Mouse (Mus musculus) forebrain, postnatal 0 days (tissue): ENCODE measurements around the gene Polr1a. TPM values are rescaled to one million over a fixed set of nuclear protein-coding genes. Genes with fewer than 3 reads are reported as not detected.
"Not testable (repeated sequence)": the region's sequence is repeated elsewhere in the genome, so short reads cannot be mapped to it uniquely, and the experiment has no call there.

Experiments used
- ATAC-seq: fragments of 200-750 bp; cut with Nextera tagmentation; 2 replicates; pipeline ENCODE4 v1.8.0; 2017; ENCODE audit warnings: mild to moderate bottlenecking, moderate library complexity
- DNase-seq: peaks from one replicate; pipeline ENCODE4 v3.0.0-alpha.2; 2015
- H3K27ac ChIP-seq: fragments of 300-500 bp; sonication (generic); 2 replicates; pipeline ENCODE4 v1.5.1; 2014; ENCODE audit warnings: low read depth, mild to moderate bottlenecking, antibody characterized with exemption, low read length, moderate library complexity, mixed read lengths
- H3K27me3 ChIP-seq: fragments of 300-500 bp; sonication (generic); 2 replicates; pipeline ENCODE4 v1.6.1; 2014; ENCODE audit warnings: mild to moderate bottlenecking, low read length, mixed read lengths; ENCODE audit not compliant: insufficient read depth
- H3K36me3 ChIP-seq: fragments of 300-500 bp; sonication (generic); 2 replicates; pipeline ENCODE4 v1.6.1; 2014; ENCODE audit warnings: mild to moderate bottlenecking, moderate library complexity; ENCODE audit not compliant: insufficient read depth
- H3K4me1 ChIP-seq: fragments of 300-500 bp; sonication (generic); 2 replicates; pipeline ENCODE4 v1.6.1; 2014; ENCODE audit warnings: antibody characterized with exemption; ENCODE audit not compliant: insufficient read depth
- H3K4me2 ChIP-seq: fragments of 300-500 bp; sonication (generic); 2 replicates; pipeline ENCODE4 v1.6.1; 2014; ENCODE audit warnings: low read depth, mild to moderate bottlenecking, moderate library complexity
- H3K4me3 ChIP-seq: fragments of 300-500 bp; sonication (generic); 2 replicates; pipeline ENCODE4 v1.5.1; 2014; ENCODE audit warnings: low read depth, low read length, mixed read lengths
- H3K9ac ChIP-seq: fragments of 300-500 bp; sonication (generic); 2 replicates; pipeline ENCODE4 v1.6.1; 2014; ENCODE audit warnings: mild to moderate bottlenecking
- H3K9me3 ChIP-seq: fragments of 300-500 bp; sonication (generic); 2 replicates; pipeline ENCODE4 v1.6.1; 2016; ENCODE audit warnings: low read length
- CTCF ChIP-seq: sonication (generic); IDR thresholded peaks from 2 replicates; pipeline ENCODE4 v1.5.1; 2016; ENCODE audit warnings: antibody characterized with exemption, control low read depth, low read depth
- WGBS: fragments of 180-500 bp; shearing (Covaris S2); extraction: QIAGEN DNeasy Blood & Tissue Kit; methylation state at CpG from one replicate; pipeline ENCODE4 v1.1.7; 2014; 5-methylcytosine and 5-hydroxymethylcytosine counted together
- polyA plus RNA-seq: library from polyadenylated mRNA; unstranded; fragments of >200 nt; fragmentation: Nextera tagmentation; extraction: Ambion mirVana; gene quantifications from 2 replicates; pipeline ENCODE4 v1.2.1, GENCODE M21; 2015
- total RNA-seq: library from RNA; depleted of rRNA; stranded (reverse); fragments of >200 nt; gene quantifications from 2 replicates; pipeline ENCODE4 v1.2.3, GENCODE M21; 2014

Gene Polr1a
- total and polyA plus RNA-seq, 2 experiments from 2014 or later = 13.5 to 20.9 TPM

- H3K27me3 ChIP-seq = no peaks in the 10 kb centered on the region
- 10% methylated on average over 4 of the region's 4 CpGs for WGBS
- no peak for TF ChIP-seq CTCF
- ATAC-seq = no peak
- H3K36me3 ChIP-seq = peaks cover 23% of the 10 kb centered on the region
- DNase-seq = no peak
- H3K4me3 ChIP-seq = peak overlapping the region; percentile 67
- no peak overlapping the region for H3K27ac ChIP-seq
- peak overlapping the region; percentile 59 for H3K9ac ChIP-seq
- no peaks in the 10 kb centered on the region for H3K9me3 ChIP-seq
- peaks cover 3% of the 10 kb centered on the region; the same call in 1 of the 2 replicates for H3K4me1 ChIP-seq
- peak overlapping the region; percentile 55 for H3K4me2 ChIP-seq
These were observed 1.1 kb upstream of the Polr1a start for GRCm38 (mm10) chr6:71907702-71908235.

- peak overlapping the region; percentile 55 for H3K4me2 ChIP-seq
- H3K4me3 ChIP-seq = peak overlapping the region; percentile 67
- DNase-seq (no peak), ATAC-seq (peak; percentile 1; the same call in 1 of the 2 replicates)
- peak overlapping the region; percentile 59; the same call in 1 of the 2 replicates for H3K9ac ChIP-seq
- H3K4me1 ChIP-seq = peaks cover 3% of the 10 kb centered on the region; the same call in 1 of the 2 replicates
- 28% methylated on average over 10 of the region's 10 CpGs for WGBS
- TF ChIP-seq CTCF = no peak
- H3K36me3 ChIP-seq = peaks cover 19% of the 10 kb centered on the region
- no peak overlapping the region for H3K27ac ChIP-seq
- no peaks in the 10 kb centered on the region for H3K27me3 ChIP-seq
- H3K9me3 ChIP-seq = no peaks in the 10 kb centered on the region
These were observed 531 bp downstream of the Polr1a start for GRCm38 (mm10) chr6:71909384-71909783.

GRCm38 (mm10) chr6:71909840-71910239, 987 bp downstream of the Polr1a start:
- Histone ChIP-seq H3K9me3 (no peaks in the 10 kb centered on the region), H3K27me3 (no peaks in the 10 kb centered on the region), H3K27ac (no peak overlapping the region), H3K4me1 (peaks cover 3% of the 10 kb centered on the region; the same call in 1 of the 2 replicates), H3K9ac (no peak overlapping the region), H3K4me3 (no peak overlapping the region; the same call in 1 of the 2 replicates), H3K4me2 (peak overlapping the region; percentile 55), H3K36me3 (peaks cover 19% of the 10 kb centered on the region)
- peak; percentile 9; the same call in 1 of the 2 replicates for TF ChIP-seq CTCF
- ATAC-seq = no peak
- 75% methylated on average over 6 of the region's 6 CpGs for WGBS
- DNase-seq = no peak

GRCm38 (mm10) chr6:71911686-71912450, 3.0 kb downstream of the Polr1a start:
- Histone ChIP-seq H3K27ac (no peak overlapping the region), H3K36me3 (peaks cover 28% of the 10 kb centered on the region), H3K4me2 (no peak overlapping the region), H3K4me3 (no peak overlapping the region), H3K9ac (no peak overlapping the region), H3K9me3 (no peaks in the 10 kb centered on the region), H3K27me3 (no peaks in the 10 kb centered on the region), H3K4me1 (peaks cover 3% of the 10 kb centered on the region; the same call in 1 of the 2 replicates)
- ATAC-seq (no peak), DNase-seq (no peak)
- TF ChIP-seq CTCF = no peak
- 90% methylated on average over 5 of the region's 5 CpGs for WGBS

- no peak overlapping the region for H3K27ac ChIP-seq
- no peaks in the 10 kb centered on the region for H3K27me3 ChIP-seq
- no peak overlapping the region for H3K4me3 ChIP-seq
- no peak for TF ChIP-seq CTCF
- no peak for DNase-seq
- ATAC-seq = no peak
- peaks cover 76% of the 10 kb centered on the region for H3K36me3 ChIP-seq
- no peak overlapping the region for H3K4me2 ChIP-seq
- H3K9me3 ChIP-seq = no peaks in the 10 kb centered on the region
- no peak overlapping the region for H3K9ac ChIP-seq
- H3K4me1 ChIP-seq = no peaks in the 10 kb centered on the region
- 95% methylated on average over 7 of the region's 7 CpGs for WGBS
These were observed 11.9 kb downstream of the Polr1a start for GRCm38 (mm10) chr6:71920752-71921151.

GRCm38 (mm10) chr6:71925233-71925632, 16.4 kb downstream of the Polr1a start:
- H3K36me3 ChIP-seq = peaks cover 64% of the 10 kb centered on the region
- H3K9me3 ChIP-seq, H3K4me2 ChIP-seq, H3K4me1 ChIP-seq, H3K4me3 ChIP-seq, H3K27ac ChIP-seq, H3K27me3 ChIP-seq, H3K9ac ChIP-seq, DNase-seq, ATAC-seq: not testable (repeated sequence)
- WGBS = 93% methylated on average over 5 of the region's 5 CpGs

- Histone ChIP-seq H3K9ac (no peak overlapping the region), H3K4me2 (no peak overlapping the region), H3K36me3 (peaks cover 63% of the 10 kb centered on the region), H3K27me3 (no peaks in the 10 kb centered on the region), H3K4me3 (no peak overlapping the region), H3K27ac (no peak overlapping the region), H3K9me3 (no peaks in the 10 kb centered on the region), H3K4me1 (no peaks in the 10 kb centered on the region)
- peak; percentile 80 for TF ChIP-seq CTCF
- DNase-seq (peak; percentile 74), ATAC-seq (peak; percentile 76)
These were observed 19.1 kb downstream of the Polr1a start for GRCm38 (mm10) chr6:71927911-71928310.
